Mouse (Mus musculus): Measurements from ENCODE around the gene Mast4. TPM values are rescaled to one million over a fixed set of nuclear protein-coding genes. Genes with fewer than 3 reads are reported as not detected.

Gene Mast4
- polyA plus RNA-seq, 1 experiment from 2014 or later, result 32.2 TPM

- no peak overlapping the region for H3K4me3 ChIP-seq (replicated peaks; ENCODE audit: low read length)
- no peak overlapping the region for H3K27ac ChIP-seq
- 0 out of 2 replicates have a peak, but pooled peaks cover 2% of the 10 kb centered on the region for H3K4me1 ChIP-seq (replicated peaks; ENCODE audit: control insufficient read depth, insufficient read depth, low read length)
- no peak overlapping the region for H3K4me2 ChIP-seq (replicated peaks)
- H3K9me3 ChIP-seq (ENCODE audit: control insufficient read depth, low read length), result no peaks in the 10 kb centered on the region
- no peaks in the 10 kb centered on the region for H3K27me3 ChIP-seq (ENCODE audit: control insufficient read depth, insufficient read depth, low read length)
- DNase-seq (ENCODE audit: low spot score) (no peak), ATAC-seq (ENCODE audit: low FRiP score) (no peak)
- no peak overlapping the region for H3K9ac ChIP-seq
- no peaks in the 10 kb centered on the region for H3K36me3 ChIP-seq (replicated peaks; ENCODE audit: control insufficient read depth, insufficient read depth)
- WGBS, result 94% methylated on average over 3 of the region's 3 CpGs
These were observed 398.5 kb downstream of the Mast4 start for GRCm38 (mm10) chr13:102935788-102936187.

GRCm38 (mm10) chr13:102933702-102934101 lies 400.6 kb downstream of the Mast4 start:
- 80% methylated on average over 5 of the region's 5 CpGs for WGBS
- no peaks in the 10 kb centered on the region for H3K9me3 ChIP-seq (ENCODE audit: control insufficient read depth, low read length)
- H3K4me1 ChIP-seq (replicated peaks; ENCODE audit: control insufficient read depth, insufficient read depth, low read length), result 0 out of 2 replicates have a peak, but pooled peaks cover 2% of the 10 kb centered on the region
- H3K9ac ChIP-seq, result no peak overlapping the region
- no peak overlapping the region for H3K4me3 ChIP-seq (replicated peaks; ENCODE audit: low read length)
- no peaks in the 10 kb centered on the region for H3K27me3 ChIP-seq (ENCODE audit: control insufficient read depth, insufficient read depth, low read length)
- no peak overlapping the region for H3K4me2 ChIP-seq (replicated peaks)
- H3K27ac ChIP-seq, result no peak overlapping the region
- DNase-seq (ENCODE audit: low spot score) (no peak), ATAC-seq (ENCODE audit: low FRiP score) (no peak)
- no peaks in the 10 kb centered on the region for H3K36me3 ChIP-seq (replicated peaks; ENCODE audit: control insufficient read depth, insufficient read depth)

- Histone ChIP-seq H3K27ac (no peak overlapping the region), H3K27me3 (ENCODE audit: control insufficient read depth, insufficient read depth, low read length) (no peaks in the 10 kb centered on the region), H3K4me1 (replicated peaks; ENCODE audit: control insufficient read depth, insufficient read depth, low read length) (peaks cover 4% of the 10 kb centered on the region; the same call in 1 of the 2 replicates), H3K9me3 (ENCODE audit: control insufficient read depth, low read length) (no peaks in the 10 kb centered on the region), H3K4me2 (replicated peaks) (no peak overlapping the region), H3K36me3 (replicated peaks; ENCODE audit: control insufficient read depth, insufficient read depth) (no peaks in the 10 kb centered on the region), H3K4me3 (replicated peaks; ENCODE audit: low read length) (no peak overlapping the region), H3K9ac (no peak overlapping the region)
- no peak for DNase-seq (ENCODE audit: low spot score)
- no peak for ATAC-seq (ENCODE audit: low FRiP score)
- WGBS, result 68% methylated on average over 9 of the region's 9 CpGs
These were observed 401.9 kb downstream of the Mast4 start for GRCm38 (mm10) chr13:102932434-102932833.

- Histone ChIP-seq H3K27me3 (ENCODE audit: control insufficient read depth, insufficient read depth, low read length) (no peaks in the 10 kb centered on the region), H3K9me3 (ENCODE audit: control insufficient read depth, low read length) (no peaks in the 10 kb centered on the region), H3K36me3 (replicated peaks; ENCODE audit: control insufficient read depth, insufficient read depth) (no peaks in the 10 kb centered on the region), H3K4me2 (replicated peaks) (no peak overlapping the region), H3K9ac (no peak overlapping the region), H3K4me3 (replicated peaks; ENCODE audit: low read length) (no peak overlapping the region), H3K27ac (no peak overlapping the region), H3K4me1 (replicated peaks; ENCODE audit: control insufficient read depth, insufficient read depth, low read length) (peaks cover 8% of the 10 kb centered on the region; the same call in 1 of the 2 replicates)
- DNase-seq (ENCODE audit: low spot score) (no peak), ATAC-seq (ENCODE audit: low FRiP score) (no peak)
- 70% methylated on average over 1 of the region's 1 CpGs for WGBS
These were observed 402.3 kb downstream of the Mast4 start for GRCm38 (mm10) chr13:102931951-102932350.

- DNase-seq (ENCODE audit: low spot score), result no peak
- 79% methylated on average over 7 of the region's 7 CpGs for WGBS
These were observed 408.3 kb downstream of the Mast4 start for GRCm38 (mm10) chr13:102925844-102926598.

GRCm38 (mm10) chr13:102919741-102920140 lies 414.6 kb downstream of the Mast4 start:
- H3K9me3 ChIP-seq (ENCODE audit: control insufficient read depth, low read length), result no peaks in the 10 kb centered on the region
- H3K4me2 ChIP-seq (replicated peaks), result no peak overlapping the region
- no peak overlapping the region for H3K4me3 ChIP-seq (replicated peaks; ENCODE audit: low read length)
- H3K36me3 ChIP-seq (replicated peaks; ENCODE audit: control insufficient read depth, insufficient read depth), result no peaks in the 10 kb centered on the region
- ATAC-seq (ENCODE audit: low FRiP score) (no peak), DNase-seq (ENCODE audit: low spot score) (no peak)
- WGBS, result 93% methylated on average over 7 of the region's 7 CpGs
- no peaks in the 10 kb centered on the region for H3K4me1 ChIP-seq (replicated peaks; ENCODE audit: control insufficient read depth, insufficient read depth, low read length)
- no peaks in the 10 kb centered on the region for H3K27me3 ChIP-seq (ENCODE audit: control insufficient read depth, insufficient read depth, low read length)
- no peak overlapping the region for H3K27ac ChIP-seq
- no peak overlapping the region for H3K9ac ChIP-seq

More at GRCm38 (mm10) chr13:102925844-102926598, 408.3 kb downstream of the Mast4 start:
- Histone ChIP-seq H3K4me2 (replicated peaks) (no peak overlapping the region), H3K4me3 (replicated peaks; ENCODE audit: low read length) (no peak overlapping the region), H3K9me3 (ENCODE audit: control insufficient read depth, low read length) (no peaks in the 10 kb centered on the region), H3K36me3 (replicated peaks; ENCODE audit: control insufficient read depth, insufficient read depth) (no peaks in the 10 kb centered on the region), H3K27me3 (ENCODE audit: control insufficient read depth, insufficient read depth, low read length) (no peaks in the 10 kb centered on the region), H3K9ac (no peak overlapping the region), H3K27ac (no peak overlapping the region), H3K4me1 (replicated peaks; ENCODE audit: control insufficient read depth, insufficient read depth, low read length) (peaks cover 7% of the 10 kb centered on the region; the same call in 1 of the 2 replicates)
- no peak for ATAC-seq (ENCODE audit: low FRiP score)

- Histone ChIP-seq H3K4me1 (replicated peaks; ENCODE audit: control insufficient read depth, insufficient read depth, low read length) (no peaks in the 10 kb centered on the region), H3K9me3 (ENCODE audit: control insufficient read depth, low read length) (no peaks in the 10 kb centered on the region), H3K27me3 (ENCODE audit: control insufficient read depth, insufficient read depth, low read length) (no peaks in the 10 kb centered on the region), H3K4me3 (replicated peaks; ENCODE audit: low read length) (no peak overlapping the region), H3K27ac (no peak overlapping the region), H3K36me3 (replicated peaks; ENCODE audit: control insufficient read depth, insufficient read depth) (no peaks in the 10 kb centered on the region), H3K9ac (no peak overlapping the region), H3K4me2 (replicated peaks) (no peak overlapping the region)
- DNase-seq (ENCODE audit: low spot score), result no peak
- WGBS, result 38% methylated on average over 4 of the region's 4 CpGs
- ATAC-seq (ENCODE audit: low FRiP score), result no peak
These were observed 415.7 kb downstream of the Mast4 start for GRCm38 (mm10) chr13:102918616-102919015.

- H3K9ac ChIP-seq, result no peak overlapping the region
- no peak overlapping the region for H3K4me2 ChIP-seq (replicated peaks)
- H3K9me3 ChIP-seq (ENCODE audit: control insufficient read depth, low read length), result no peaks in the 10 kb centered on the region
- DNase-seq (ENCODE audit: low spot score), result no peak
- H3K36me3 ChIP-seq (replicated peaks; ENCODE audit: control insufficient read depth, insufficient read depth), result no peaks in the 10 kb centered on the region
- no peak overlapping the region for H3K4me3 ChIP-seq (replicated peaks; ENCODE audit: low read length)
- ATAC-seq (ENCODE audit: low FRiP score), result no peak
- H3K4me1 ChIP-seq (replicated peaks; ENCODE audit: control insufficient read depth, insufficient read depth, low read length), result no peaks in the 10 kb centered on the region
- no peaks in the 10 kb centered on the region for H3K27me3 ChIP-seq (ENCODE audit: control insufficient read depth, insufficient read depth, low read length)
- WGBS, result 84% methylated on average over 1 of the region's 1 CpGs
- H3K27ac ChIP-seq, result no peak overlapping the region
These were observed 419.0 kb downstream of the Mast4 start for GRCm38 (mm10) chr13:102915341-102915740.

GRCm38 (mm10) chr13:102914800-102915199 lies 419.5 kb downstream of the Mast4 start:
- no peak overlapping the region for H3K27ac ChIP-seq
- ATAC-seq (ENCODE audit: low FRiP score) (no peak), DNase-seq (ENCODE audit: low spot score) (no peak)
- no peaks in the 10 kb centered on the region for H3K27me3 ChIP-seq (ENCODE audit: control insufficient read depth, insufficient read depth, low read length)
- H3K9me3 ChIP-seq (ENCODE audit: control insufficient read depth, low read length), result no peaks in the 10 kb centered on the region
- no peaks in the 10 kb centered on the region for H3K36me3 ChIP-seq (replicated peaks; ENCODE audit: control insufficient read depth, insufficient read depth)
- H3K4me3 ChIP-seq (replicated peaks; ENCODE audit: low read length), result no peak overlapping the region
- no peaks in the 10 kb centered on the region for H3K4me1 ChIP-seq (replicated peaks; ENCODE audit: control insufficient read depth, insufficient read depth, low read length)
- no peak overlapping the region for H3K4me2 ChIP-seq (replicated peaks)
- H3K9ac ChIP-seq, result no peak overlapping the region

All from hindbrain, embryonic 14.5 days (tissue).